In the genomic region with DNA sequence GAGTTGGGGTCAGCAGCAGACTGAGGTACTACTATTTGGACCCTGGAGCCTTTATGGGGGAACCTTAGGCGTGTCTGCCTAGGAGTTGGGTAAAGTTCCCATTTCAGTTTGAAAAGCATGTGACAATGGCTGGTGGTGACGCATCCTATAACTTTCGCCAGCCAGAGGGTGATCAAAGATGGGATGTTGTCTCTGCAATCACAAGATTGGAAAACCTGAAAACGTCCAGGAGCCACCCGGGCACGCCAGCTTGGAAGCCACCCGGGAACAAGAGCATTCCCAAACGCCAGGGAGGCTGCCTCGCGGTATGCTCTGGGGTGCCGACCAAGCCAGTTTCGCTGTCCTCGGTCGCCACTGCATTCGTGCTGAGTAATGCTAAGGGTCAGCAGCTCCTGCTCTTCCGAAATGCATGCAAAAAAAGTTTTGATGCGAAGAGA, we compare ENCODE assay signal across 8 mouse cellular contexts. TPM values are rescaled to one million over a fixed set of nuclear protein-coding genes. Genes with fewer than 3 reads are reported as not detected.
DNase-seq lines count a peak whose midpoint lies in the region; ATAC-seq and TF ChIP-seq lines count a peak whose summit lies in the region.

No protein-coding gene starts in this region.

- H3K4me1 ChIP-seq in heart, adult 2 months (ENCODE audit: control insufficient read depth, insufficient read depth, low read length) = peaks cover 8% of the 10 kb centered on the region
- peaks cover 11% of the 10 kb centered on the region for H3K4me1 ChIP-seq in thymus, adult 2 months (replicated peaks; ENCODE audit: control insufficient read depth, insufficient read depth, low read length)
- H3K4me1 ChIP-seq in hindbrain, embryonic 14.5 days (replicated peaks; ENCODE audit: control insufficient read depth, insufficient read depth, low read length) = peaks cover 23% of the 10 kb centered on the region
- peaks cover 17% of the 10 kb centered on the region for H3K4me1 ChIP-seq in midbrain, embryonic 11.5 days (ENCODE audit: control insufficient read depth, insufficient read depth, low read length)

- H3K9ac ChIP-seq in heart, adult 2 months (ENCODE audit: low read depth, low read length) = peak overlapping the region; percentile 84
- H3K9ac ChIP-seq in hindbrain, embryonic 14.5 days = peak overlapping the region; percentile 58
- peak overlapping the region; percentile 76 for H3K9ac ChIP-seq in midbrain, embryonic 11.5 days (ENCODE audit: low read length)

- H3K27ac ChIP-seq in heart, adult 2 months = peak overlapping the region; percentile 99
- H3K27ac ChIP-seq in thymus, adult 2 months (ENCODE audit: control insufficient read depth, insufficient read depth, low read length) = peak overlapping the region; percentile 80
- H3K27ac ChIP-seq in hindbrain, embryonic 14.5 days = peak overlapping the region; percentile 79
- H3K27ac ChIP-seq in midbrain, embryonic 11.5 days (ENCODE audit: low read depth, low read length) = peak overlapping the region; percentile 76

- H3K36me3 ChIP-seq in heart, adult 2 months (ENCODE audit: control insufficient read depth, insufficient read depth, low read length) = peaks cover 9% of the 10 kb centered on the region
- H3K36me3 ChIP-seq in thymus, adult 2 months (ENCODE audit: control insufficient read depth, insufficient read depth, low read length) = no peaks in the 10 kb centered on the region
- H3K36me3 ChIP-seq in hindbrain, embryonic 14.5 days (replicated peaks; ENCODE audit: control insufficient read depth, insufficient read depth) = 0 out of 2 replicates have a peak, but pooled peaks cover 6% of the 10 kb centered on the region
- H3K36me3 ChIP-seq in midbrain, embryonic 11.5 days (ENCODE audit: control insufficient read depth, insufficient read depth, low read length) = peaks cover 3% of the 10 kb centered on the region; the same call in 1 of the 2 replicates

- DNase-seq in heart, adult 2 months = no peak
- no peak for DNase-seq in heart, postnatal 25 days (ENCODE audit: low spot score)
- DNase-seq in thymus, adult 2 months = no peak
- DNase-seq in thymus, postnatal 36 days = no peak
- DNase-seq in hindbrain, embryonic 14.5 days (ENCODE audit: low spot score) = peak; percentile 32
- DNase-seq in midbrain, embryonic 11.5 days (ENCODE audit: low spot score, missing footprints) = no peak
- no peak for DNase-seq in ovary, postnatal 10 days (ENCODE audit: low spot score)
- DNase-seq in cerebellum, adult 11-12 months = no peak

- intact Hi-C loops in heart, adult 2 months (cut with DNase I) = no loop called here
- intact Hi-C loops in heart, postnatal 25 days (cut with DNase I) = no loop called here

- H3K4me2 ChIP-seq in hindbrain, embryonic 14.5 days (replicated peaks) = peak overlapping the region; percentile 74
- H3K4me2 ChIP-seq in midbrain, embryonic 11.5 days = peak overlapping the region; percentile 59

- H3K27me3 ChIP-seq in heart, adult 2 months (ENCODE audit: control insufficient read depth, insufficient read depth, low read length) = no peaks in the 10 kb centered on the region
- no peaks in the 10 kb centered on the region for H3K27me3 ChIP-seq in thymus, adult 2 months (ENCODE audit: control insufficient read depth, insufficient read depth, low read length)
- no peaks in the 10 kb centered on the region for H3K27me3 ChIP-seq in hindbrain, embryonic 14.5 days (ENCODE audit: control insufficient read depth, insufficient read depth, low read length)
- no peaks in the 10 kb centered on the region for H3K27me3 ChIP-seq in midbrain, embryonic 11.5 days (ENCODE audit: control insufficient read depth, insufficient read depth, low read length)

- no peak for TF ChIP-seq CTCF in heart, adult 2 months (IDR thresholded peaks at IDR 0.05)
- no peak for TF ChIP-seq CTCF in thymus, adult 2 months (IDR thresholded peaks at IDR 0.05; ENCODE audit: borderline replicate concordance, control insufficient read depth, extremely low read depth, insufficient read depth, low read length, poor library complexity)

- TF ChIP-seq EP300 in heart, adult 2 months (IDR thresholded peaks at IDR 0.05; ENCODE audit: insufficient read depth, low read depth, low read length) = no peak

- peaks cover 5% of the 10 kb centered on the region for H3K79me2 ChIP-seq in heart, adult 2 months (replicated peaks; ENCODE audit: control insufficient read depth, insufficient read depth, low read length)

- no peak for ATAC-seq in hindbrain, embryonic 14.5 days (ENCODE audit: low FRiP score)
- peak; percentile 19; the same call in 1 of the 2 replicates for ATAC-seq in midbrain, embryonic 11.5 days (ENCODE audit: low FRiP score)

- peak overlapping the region; percentile 69 for H3K4me3 ChIP-seq in heart, adult 2 months
- peak overlapping the region; percentile 79 for H3K4me3 ChIP-seq in thymus, adult 2 months (ENCODE audit: control insufficient read depth, insufficient read depth, low read length)
- peak overlapping the region; percentile 37 for H3K4me3 ChIP-seq in hindbrain, embryonic 14.5 days (replicated peaks; ENCODE audit: low read length)
- peak overlapping the region; percentile 43 for H3K4me3 ChIP-seq in midbrain, embryonic 11.5 days (ENCODE audit: low read depth, low read length)

- 2% methylated on average over 17 of the region's 17 CpGs for WGBS in heart, adult 2 months
- 2% methylated on average over 17 of the region's 17 CpGs for WGBS in thymus, adult 2 months
- 3% methylated on average over 17 of the region's 17 CpGs for WGBS in hindbrain, embryonic 14.5 days
- WGBS in midbrain, embryonic 11.5 days = 5% methylated on average over 17 of the region's 17 CpGs

- no peak for TF ChIP-seq POLR2A in heart, adult 2 months (IDR thresholded peaks at IDR 0.05; ENCODE audit: insufficient read depth, low read depth, low read length)
- no peak for TF ChIP-seq POLR2A in thymus, adult 2 months (IDR thresholded peaks at IDR 0.05; ENCODE audit: control insufficient read depth, extremely low read depth, insufficient read depth, low read length, poor library complexity)

- no peaks in the 10 kb centered on the region for H3K9me3 ChIP-seq in hindbrain, embryonic 14.5 days (ENCODE audit: control insufficient read depth, low read length)
- no peaks in the 10 kb centered on the region for H3K9me3 ChIP-seq in midbrain, embryonic 11.5 days (ENCODE audit: control insufficient read depth, low read length)

RNA-seq across cellular contexts. Expression of a gene that starts 0.9 kb away (rescaled TPM):
- 10 to 100 TPM; 40.0 to 41.3 TPM for total RNA-seq in heart, adult 2 months (2021)
- 22.0 and 31.6 TPM in 2 replicates for polyA plus RNA-seq in heart, adult 2 months (2012; rRNA removed)
- 10 to 100 TPM; 39.7 to 42.8 TPM for total RNA-seq in heart, postnatal 25 days (2021)
- polyA plus RNA-seq in thymus, adult 2 months (2012; rRNA removed) = 42.3 and 52.3 TPM in 2 replicates
- polyA plus RNA-seq in hindbrain, embryonic 14.5 days (2014; fragmentation: Nextera tagmentation; extraction: Ambion mirVana) = 99.5 and 102 TPM in 2 replicates
- 241 and 244 TPM in 2 replicates for polyA plus RNA-seq in midbrain, embryonic 11.5 days (2014; fragmentation: Nextera tagmentation; extraction: Ambion mirVana)

RNA-seq across cellular contexts. Expression of a gene that starts 7.6 kb away (rescaled TPM):
- total RNA-seq in heart, adult 2 months (2021) = 100 to 1,000 TPM in 1 of 2 experiments, 10 to 100 TPM in 1; 98.6 to 112 TPM
- polyA plus RNA-seq in heart, adult 2 months (2012; rRNA removed) = 155 and 204 TPM in 2 replicates
- 100 to 1,000 TPM; 113 to 124 TPM for total RNA-seq in heart, postnatal 25 days (2021)
- 383 and 432 TPM in 2 replicates for polyA plus RNA-seq in thymus, adult 2 months (2012; rRNA removed)
- 259 and 340 TPM in 2 replicates for polyA plus RNA-seq in hindbrain, embryonic 14.5 days (2014; fragmentation: Nextera tagmentation; extraction: Ambion mirVana)
- polyA plus RNA-seq in midbrain, embryonic 11.5 days (2014; fragmentation: Nextera tagmentation; extraction: Ambion mirVana) = 217 and 224 TPM in 2 replicates

RNA-seq across cellular contexts. Expression of a gene that starts 45.6 kb away (rescaled TPM):
- 100 to 1,000 TPM; 320 to 420 TPM for total RNA-seq in heart, adult 2 months (2021)
- 666 and 876 TPM in 2 replicates for polyA plus RNA-seq in heart, adult 2 months (2012; rRNA removed)
- 100 to 1,000 TPM; 785 to 951 TPM for total RNA-seq in heart, postnatal 25 days (2021)
- polyA plus RNA-seq in thymus, adult 2 months (2012; rRNA removed) = 177 and 230 TPM in 2 replicates
- 532 and 583 TPM in 2 replicates for polyA plus RNA-seq in hindbrain, embryonic 14.5 days (2014; fragmentation: Nextera tagmentation; extraction: Ambion mirVana)
- 411 and 428 TPM in 2 replicates for polyA plus RNA-seq in midbrain, embryonic 11.5 days (2014; fragmentation: Nextera tagmentation; extraction: Ambion mirVana)
